Mouse (Mus musculus) CH12.LX (cell line): Measurements from ENCODE around the gene Kcne3.

Experiments
- E2F4 ChIP-seq: IDR thresholded peaks from 2 replicates; pipeline ENCODE4 v1.6.1; 2011; ENCODE audit warnings: low read depth, low read length, improper control_type of control experiment; ENCODE audit not compliant: insufficient replicate concordance
- RAD21 ChIP-seq: IDR thresholded peaks from 2 replicates; pipeline ENCODE4 v1.6.1; 2011; ENCODE audit warnings: low read depth, mild to moderate bottlenecking, low read length, improper control_type of control experiment, moderate library complexity

GRCm38 (mm10) chr7:100230646-100231045, 54.3 kb downstream of the Kcne3 start:
- TF ChIP-seq RAD21, result no peak
- no peak for TF ChIP-seq E2F4
